In the genomic region with DNA sequence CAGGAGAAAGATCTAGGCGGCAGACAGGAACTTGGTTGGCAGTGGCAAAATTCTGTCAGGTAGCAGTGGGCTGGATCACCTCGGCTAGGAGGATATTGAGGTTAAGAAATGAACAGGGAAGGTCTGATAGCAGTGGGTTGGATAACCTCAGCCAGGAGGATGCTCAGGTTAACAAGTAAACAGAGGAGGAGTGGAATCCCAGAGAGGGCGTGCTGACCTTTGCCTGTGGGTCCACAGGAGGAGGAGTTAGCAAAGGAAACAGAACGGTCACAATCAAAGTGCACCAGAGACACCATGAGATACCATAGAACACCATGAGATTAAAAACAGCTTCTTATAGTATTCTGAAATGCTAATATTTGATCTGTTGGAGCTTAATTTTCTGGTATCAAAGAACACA, we compare ENCODE assay signal across 24 mouse cellular contexts. TPM values are rescaled to one million over a fixed set of nuclear protein-coding genes. Genes with fewer than 3 reads are reported as not detected.
DNase-seq lines count a peak whose midpoint lies in the region; ATAC-seq lines count a peak whose summit lies in the region.
"Had no signal": no experiment of that assay in that cellular context is flagged by ENCODE, and none has a peak within 500 bp of the region (broad histone marks: within the 10 kb centered on the region; RNA-seq: fewer than 3 reads in every experiment).

No protein-coding gene starts in this region.

- no peaks in the 10 kb centered on the region for H3K4me1 ChIP-seq in kidney, embryonic 14.5 days (ENCODE audit: control insufficient read depth, insufficient read depth, low read length)
- H3K4me1 ChIP-seq in liver, embryonic 15.5 days (replicated peaks), result peaks cover 6% of the 10 kb centered on the region; the same call in 1 of the 2 replicates
- H3K4me1 ChIP-seq: hindbrain, embryonic 12.5 days; midbrain, embryonic 10.5 days; neural tube, embryonic 15.5 days had no signal

- 46% methylated on average over 4 of the region's 4 CpGs for WGBS in kidney, embryonic 14.5 days
- WGBS in liver, embryonic 15.5 days (ENCODE audit: insufficient replicate concordance), result 48% methylated on average over 4 of the region's 4 CpGs

- no peaks in the 10 kb centered on the region for H3K36me3 ChIP-seq in kidney, embryonic 14.5 days (ENCODE audit: control insufficient read depth, insufficient read depth, low read length)
- no peaks in the 10 kb centered on the region for H3K36me3 ChIP-seq in liver, embryonic 15.5 days (replicated peaks)
- H3K36me3 ChIP-seq: hindbrain, embryonic 12.5 days; midbrain, embryonic 10.5 days; neural tube, embryonic 15.5 days had no signal

- H3K4me2 ChIP-seq in kidney, embryonic 14.5 days (replicated peaks; ENCODE audit: low read depth, low read length), result no peak overlapping the region
- H3K4me2 ChIP-seq in liver, embryonic 15.5 days, result no peak overlapping the region
- H3K4me2 ChIP-seq: hindbrain, embryonic 12.5 days; neural tube, embryonic 15.5 days had no signal

- no peaks in the 10 kb centered on the region for H3K9me3 ChIP-seq in kidney, embryonic 14.5 days (ENCODE audit: control insufficient read depth, low read length)
- no peaks in the 10 kb centered on the region for H3K9me3 ChIP-seq in liver, embryonic 15.5 days (replicated peaks)
- H3K9me3 ChIP-seq: hindbrain, embryonic 12.5 days; midbrain, embryonic 10.5 days; neural tube, embryonic 15.5 days had no signal

- no peak overlapping the region for H3K9ac ChIP-seq in kidney, embryonic 14.5 days (ENCODE audit: low read depth, low read length)
- no peak overlapping the region for H3K9ac ChIP-seq in liver, embryonic 15.5 days
- H3K9ac ChIP-seq: hindbrain, embryonic 12.5 days; liver, embryonic 14.5 days; neural tube, embryonic 15.5 days had no signal

- DNase-seq in kidney, adult 11 months, result peak; percentile 76
- peak; percentile 86 for DNase-seq in kidney, adult 9 months
- DNase-seq in kidney, postnatal 25 days, result peak; percentile 62 to 83
- no peak for DNase-seq in layer of hippocampus, postnatal 10 days (ENCODE audit: low spot score in 2 of 2)
- DNase-seq in adrenal gland, postnatal 4 days (ENCODE audit: low spot score in 2 of 2), result no peak
- no peak for DNase-seq in urinary bladder, postnatal 10 days (ENCODE audit: low spot score)
- DNase-seq: cerebellum, adult 11-12 months; cerebellum, postnatal 10 days; gastrocnemius, postnatal 25 days; heart, adult 2 months; left cerebral cortex, postnatal 4 days; right cerebral cortex, adult 18-20 months; right cerebral cortex, postnatal 4 days; thymus, adult 2 months; thymus, postnatal 4 days had no signal

- H3K27ac ChIP-seq in kidney, embryonic 14.5 days (ENCODE audit: low read depth, low read length), result no peak overlapping the region
- H3K27ac ChIP-seq in liver, embryonic 15.5 days (replicated peaks), result no peak overlapping the region
- H3K27ac ChIP-seq: heart, adult 2 months; hindbrain, embryonic 12.5 days; liver, embryonic 14.5 days; midbrain, embryonic 10.5 days; neural tube, embryonic 15.5 days had no signal

- no peak overlapping the region for H3K4me3 ChIP-seq in kidney, embryonic 14.5 days (ENCODE audit: low read length)
- no peak overlapping the region for H3K4me3 ChIP-seq in liver, embryonic 15.5 days (replicated peaks)
- H3K4me3 ChIP-seq: heart, adult 2 months; hindbrain, embryonic 12.5 days; midbrain, embryonic 10.5 days; neural tube, embryonic 15.5 days had no signal

- no peak for ATAC-seq in kidney, embryonic 14.5 days (ENCODE audit: low FRiP score, low TSS enrichment)
- ATAC-seq in liver, embryonic 15.5 days (ENCODE audit: insufficient read depth), result 0 out of 2 replicates have a peak, but pooled peaks have one; percentile 28
- ATAC-seq: CD4-positive, CD25-positive, alpha-beta regulatory T cell, adult 4 months; lung, postnatal 0 days had no signal

- H3K27me3 ChIP-seq in kidney, embryonic 14.5 days (ENCODE audit: control insufficient read depth, insufficient read depth, low read length), result no peaks in the 10 kb centered on the region
- no peaks in the 10 kb centered on the region for H3K27me3 ChIP-seq in liver, embryonic 15.5 days
- H3K27me3 ChIP-seq: hindbrain, embryonic 12.5 days; neural tube, embryonic 15.5 days had no signal

RNA-seq across cellular contexts. Expression of a gene that starts 38.6 kb away (rescaled TPM):
- polyA plus RNA-seq in kidney, embryonic 14.5 days (2014; fragmentation: Nextera tagmentation; extraction: Ambion mirVana), result 27.2 and 34.5 TPM in 2 replicates
- 0.09 and 0.78 TPM in 2 replicates for polyA plus RNA-seq in liver, embryonic 15.5 days (2015; fragmentation: Nextera tagmentation; extraction: Ambion mirVana)
- total RNA-seq in layer of hippocampus, postnatal 10 days (2021), result 10 to 100 TPM in 1 of 2 experiments, 1 to 10 TPM in 1; 9.1 to 11.8 TPM
- 10 to 100 TPM in 1 of 2 experiments, under 1 TPM in 1; 0.79 to 20.8 TPM for total RNA-seq in adrenal gland, postnatal 4 days (2021)
- total RNA-seq: gastrocnemius, postnatal 25 days; heart, adult 2 months; heart, postnatal 25 days had no signal
- polyA plus RNA-seq: CD4-positive, CD25-positive, alpha-beta regulatory T cell, adult 4 months had no signal

Comparison
In these comparisons a context has a peak if more than half of its experiments do, and no peak if none do; other contexts are left out.
1. DNase-seq: peak in kidney, adult 11 months (single experiment), kidney, adult 9 months (single experiment) and kidney, postnatal 25 days (2 of 2); none in layer of hippocampus, postnatal 10 days (0 of 2), adrenal gland, postnatal 4 days (0 of 2) and urinary bladder, postnatal 10 days (single experiment).